Mouse (Mus musculus) heart, embryonic 14.5 days (tissue): ENCODE measurements around the gene Midn. TPM values are rescaled to one million over a fixed set of nuclear protein-coding genes. Genes with fewer than 3 reads are reported as not detected.

Experiments used
- ATAC-seq: fragments of 200-750 bp; cut with Nextera tagmentation; 2 replicates; pipeline ENCODE4 v1.8.0; 2017; ENCODE audit warnings: low read depth, moderate TSS enrichment; ENCODE audit not compliant: insufficient number of reproducible peaks, insufficient read depth, low FRiP score
- H3K27ac ChIP-seq, 2 experiments: fragments of 200-500 bp in 1 of 2; fragments of 300-500 bp in 1 of 2; sonication (generic) in 1 of 2; replicated peaks in 1 of 2; 2 replicates each; pipeline ENCODE4 v1.5.1; 2012 to 2014; ENCODE audit warnings: low read depth in 2 of 2, low read length in 2 of 2, control low read depth in 1 of 2, mild to moderate bottlenecking in 1 of 2, mixed read lengths in 1 of 2; ENCODE audit not compliant: control insufficient read depth in 1 of 2, insufficient read depth in 1 of 2
- H3K27me3 ChIP-seq: fragments of 300-500 bp; sonication (generic); 2 replicates; pipeline ENCODE4 v1.6.1; 2014; ENCODE audit warnings: mild to moderate bottlenecking, low read length, control low read depth; ENCODE audit not compliant: control insufficient read depth, insufficient read depth
- H3K36me3 ChIP-seq: fragments of 300-500 bp; sonication (generic); 2 replicates; pipeline ENCODE4 v1.6.1; 2014; ENCODE audit warnings: mild to moderate bottlenecking, control low read depth, low read length, mixed read lengths; ENCODE audit not compliant: control insufficient read depth, insufficient read depth
- H3K4me1 ChIP-seq, 2 experiments: fragments of 200-500 bp in 1 of 2; fragments of 300-500 bp in 1 of 2; sonication (generic) in 1 of 2; 2 replicates each; pipeline ENCODE4 v1.6.1; 2012 to 2014; ENCODE audit warnings: low read length in 2 of 2, control low read depth in 1 of 2, mixed read lengths in 1 of 2; ENCODE audit not compliant: control insufficient read depth in 2 of 2, insufficient read depth in 2 of 2
- H3K4me2 ChIP-seq: fragments of 300-500 bp; sonication (generic); 2 replicates; pipeline ENCODE4 v1.6.1; 2014; ENCODE audit warnings: mild to moderate bottlenecking, low read length
- H3K4me3 ChIP-seq, 2 experiments: fragments of 200-500 bp in 1 of 2; fragments of 300-500 bp in 1 of 2; sonication (generic) in 1 of 2; 2 replicates each; pipeline ENCODE4 v1.5.1; 2012 to 2014; ENCODE audit warnings: low read length in 2 of 2, mild to moderate bottlenecking in 2 of 2, control low read depth in 1 of 2, low read depth in 1 of 2, moderate library complexity in 1 of 2; ENCODE audit not compliant: control insufficient read depth in 1 of 2, insufficient read depth in 1 of 2
- H3K9ac ChIP-seq: fragments of 300-500 bp; sonication (generic); 2 replicates; pipeline ENCODE4 v1.6.1; 2014; ENCODE audit warnings: mild to moderate bottlenecking, low read length
- H3K9me3 ChIP-seq: fragments of 300-500 bp; sonication (generic); 2 replicates; pipeline ENCODE4 v1.6.1; 2016; ENCODE audit warnings: low read length, control low read depth; ENCODE audit not compliant: control insufficient read depth
- WGBS: fragments of 180-500 bp; shearing (Covaris S2); extraction: QIAGEN DNeasy Blood & Tissue Kit; methylation state at CpG from one replicate; pipeline ENCODE4 v1.1.7; 2014; 5-methylcytosine and 5-hydroxymethylcytosine counted together
- polyA plus RNA-seq: library from polyadenylated mRNA; unstranded; fragments of >200 nt; fragmentation: Nextera tagmentation; extraction: Ambion mirVana; gene quantifications from 2 replicates; pipeline ENCODE4 v1.2.1, GENCODE M21; 2014

The Midn gene
- polyA plus RNA-seq, 1 experiment from 2014 or later, result 25.8 TPM

- H3K9ac ChIP-seq, result no peak overlapping the region
- WGBS, result 65% methylated on average over 8 of the region's 8 CpGs
- ATAC-seq, result no peak
These were observed 46.4 kb downstream of the Midn start for GRCm38 (mm10) chr10:80194441-80194840.

GRCm38 (mm10) chr10:80196167-80196566, 48.1 kb downstream of the Midn start:
- Histone ChIP-seq H3K4me1 (peaks cover 2 to 3% of the 10 kb centered on the region in 2 experiments; a peak in 1 of 4 replicates), H3K9me3 (no peaks in the 10 kb centered on the region), H3K4me3 (no peak overlapping the region), H3K27ac (no peak overlapping the region), H3K4me2 (no peak overlapping the region), H3K27me3 (peaks cover 15% of the 10 kb centered on the region), H3K9ac (no peak overlapping the region), H3K36me3 (no peaks in the 10 kb centered on the region)
- 82% methylated on average over 1 of the region's 1 CpGs for WGBS
- ATAC-seq, result no peak

More at GRCm38 (mm10) chr10:80194441-80194840, 46.4 kb downstream of the Midn start:
- Histone ChIP-seq H3K9me3 (no peaks in the 10 kb centered on the region), H3K4me2 (no peak overlapping the region), H3K27ac (no peak overlapping the region), H3K27me3 (peaks cover 27% of the 10 kb centered on the region), H3K4me3 (no peak overlapping the region), H3K4me1 (peaks cover 0 to 12% of the 10 kb centered on the region in 2 experiments; a peak in 2 of 4 replicates), H3K36me3 (no peaks in the 10 kb centered on the region)

GRCm38 (mm10) chr10:80196778-80197581, 48.9 kb downstream of the Midn start:
- Histone ChIP-seq H3K4me2 (no peak overlapping the region), H3K9me3 (no peaks in the 10 kb centered on the region), H3K4me3 (no peak overlapping the region), H3K27ac (no peak overlapping the region), H3K4me1 (peaks cover 2 to 3% of the 10 kb centered on the region in 2 experiments; a peak in 1 of 4 replicates), H3K27me3 (peaks cover 9% of the 10 kb centered on the region), H3K9ac (no peak overlapping the region), H3K36me3 (no peaks in the 10 kb centered on the region)
- ATAC-seq, result no peak
- 79% methylated on average over 33 of the region's 33 CpGs for WGBS

GRCm38 (mm10) chr10:80199440-80200008, 51.5 kb downstream of the Midn start:
- Histone ChIP-seq H3K36me3 (no peaks in the 10 kb centered on the region), H3K4me1 (peaks cover 2 to 5% of the 10 kb centered on the region in 2 experiments; a peak in 2 of 4 replicates), H3K27ac (no peak overlapping the region), H3K27me3 (no peaks in the 10 kb centered on the region), H3K9ac (no peak overlapping the region), H3K4me3 (no peak overlapping the region), H3K4me2 (no peak overlapping the region), H3K9me3 (no peaks in the 10 kb centered on the region)
- ATAC-seq, result peak; percentile 76
- WGBS, result 49% methylated on average over 3 of the region's 3 CpGs

- ATAC-seq, result no peak
- Histone ChIP-seq H3K9me3 (no peaks in the 10 kb centered on the region), H3K4me2 (no peak overlapping the region), H3K36me3 (no peaks in the 10 kb centered on the region), H3K4me1 (peaks cover 2 to 5% of the 10 kb centered on the region in 2 experiments; a peak in 2 of 4 replicates), H3K27ac (no peak overlapping the region), H3K4me3 (no peak overlapping the region), H3K27me3 (no peaks in the 10 kb centered on the region), H3K9ac (no peak overlapping the region)
- 74% methylated on average over 6 of the region's 6 CpGs for WGBS
These were observed 52.4 kb downstream of the Midn start for GRCm38 (mm10) chr10:80200485-80200884.

- peaks cover 4 to 7% of the 10 kb centered on the region in 2 experiments; a peak in 2 of 4 replicates for H3K4me1 ChIP-seq
- H3K4me2 ChIP-seq, result no peak overlapping the region
- no peak overlapping the region for H3K27ac ChIP-seq
- ATAC-seq, result no peak
- H3K36me3 ChIP-seq, result no peaks in the 10 kb centered on the region
- whole genome bisulfite sequencing, result 32% methylated on average over 7 of the region's 7 CpGs
- no peaks in the 10 kb centered on the region; the same call in 1 of the 2 replicates for H3K27me3 ChIP-seq
- no peak overlapping the region for H3K4me3 ChIP-seq
- no peak overlapping the region for H3K9ac ChIP-seq
- H3K9me3 ChIP-seq, result no peaks in the 10 kb centered on the region
These were observed 56.0 kb downstream of the Midn start for GRCm38 (mm10) chr10:80204055-80204454.

- Histone ChIP-seq H3K4me2 (no peak overlapping the region), H3K9ac (no peak overlapping the region), H3K4me3 (no peak overlapping the region), H3K4me1 (peaks cover 4% of the 10 kb centered on the region in 2 experiments; a peak in 2 of 4 replicates), H3K27ac (no peak overlapping the region), H3K9me3 (no peaks in the 10 kb centered on the region), H3K27me3 (no peaks in the 10 kb centered on the region; the same call in 1 of the 2 replicates), H3K36me3 (no peaks in the 10 kb centered on the region)
- no peak for ATAC-seq
- 61% methylated on average over 1 of the region's 1 CpGs for WGBS
These were observed 59.1 kb downstream of the Midn start for GRCm38 (mm10) chr10:80207201-80207600.
